Mouse (Mus musculus): ENCODE measurements around the gene Pdik1l. TPM values are rescaled to one million over a fixed set of nuclear protein-coding genes. Genes with fewer than 3 reads are reported as not detected.

Pdik1l gene
- total RNA-seq, 4 experiments from 2014 or later, result 14.1 to 20.7 (median 18.6) TPM

DNA sequence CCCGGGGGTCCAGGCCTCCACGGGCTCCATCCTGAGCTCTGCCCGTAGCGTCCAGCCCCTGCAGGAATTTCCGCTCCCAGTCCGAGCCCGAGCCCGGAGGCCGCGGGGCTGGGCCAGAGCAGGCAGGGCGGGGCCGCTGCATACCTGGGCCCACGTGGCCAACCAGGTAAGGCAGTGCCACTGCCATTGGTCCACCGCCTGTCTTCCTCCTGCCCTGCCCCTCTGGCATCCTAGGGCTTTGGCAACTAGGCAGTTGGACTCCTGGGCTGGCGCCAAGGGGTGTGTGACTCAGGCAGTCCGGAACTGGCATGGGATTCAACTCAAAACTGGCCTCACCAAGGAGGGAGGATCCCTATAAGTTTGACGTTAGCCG is 49.4 kb downstream of the Pdik1l start, which contains the start of gene Cnksr1:
Cnksr1 (minus strand) TSS at position 121 of the 373 bp plus-strand sequence.
- DNase-seq (ENCODE audit: low spot score in 2 of 2), result no peak

- DNase-seq (ENCODE audit: low spot score in 2 of 2), result no peak
Measured at GRCm38 (mm10) chr4:134237582-134238278, 50.0 kb downstream of the Pdik1l start.

DNA sequence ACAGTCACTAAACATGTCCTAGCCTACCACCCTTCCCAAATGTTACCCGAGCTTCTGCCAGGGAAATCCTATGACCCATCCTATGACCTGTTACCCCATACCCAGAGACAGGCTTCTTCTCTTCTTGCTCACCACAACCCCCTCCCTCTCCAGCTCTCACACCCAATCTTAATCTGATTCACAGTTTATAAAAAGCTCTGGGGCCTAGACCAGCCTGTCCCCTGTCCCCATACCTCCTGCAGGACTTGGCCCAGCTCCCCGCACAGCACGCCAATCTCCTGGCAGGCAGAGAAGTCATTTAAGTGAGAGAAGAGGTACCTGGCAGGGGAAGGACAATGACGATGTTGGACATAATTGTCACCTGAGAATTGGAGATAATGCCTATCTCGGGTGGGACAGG is 52.8 kb downstream of the Pdik1l start:
- DNase-seq (ENCODE audit: low spot score in 2 of 2), result no peak

- DNase-seq (ENCODE audit: low spot score in 2 of 2), result no peak
Measured at GRCm38 (mm10) chr4:134230431-134230830, 57.3 kb downstream of the Pdik1l start.

DNA sequence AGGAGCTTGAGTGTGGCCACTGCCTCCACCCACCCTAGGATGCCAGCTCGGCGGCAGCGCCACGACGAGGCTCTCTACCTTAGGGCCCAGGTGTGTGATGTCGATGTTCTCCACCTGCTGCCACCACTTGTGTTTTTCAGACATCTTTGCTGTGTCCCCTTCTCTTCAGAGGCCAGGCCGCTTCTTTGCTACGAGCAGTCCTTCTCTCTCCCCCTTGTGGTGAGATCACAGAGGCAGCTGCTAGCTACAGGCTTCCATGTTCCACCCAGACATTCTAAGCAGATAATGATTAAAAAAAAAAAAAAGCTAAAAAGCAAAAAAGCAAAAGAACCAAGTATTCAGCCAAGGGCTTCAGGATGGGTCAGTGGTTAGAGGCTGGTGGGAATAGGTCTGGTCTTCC is 60.5 kb downstream of the Pdik1l start, which contains the start of gene Catsper4:
Catsper4 (minus strand) TSS at position 190 of the 400 bp plus-strand sequence.
- no peak for DNase-seq (ENCODE audit: low spot score in 2 of 2)

Other genes with a start within 250 kb of the Pdik1l start
- not detected for gene Zfp683, start 234.1 kb downstream of the Pdik1l start, total RNA-seq (2022)
- 1 to 10 TPM in 3 of 4 experiments, under 1 TPM in 1; 0.54 to 6.4 (median 3.7) TPM for gene Crybg2, start 227.1 kb downstream of the Pdik1l start, total RNA-seq (2022)
- gene Cd52, start 192.8 kb downstream of the Pdik1l start, total RNA-seq (2022), result 10 to 100 TPM in 2 of 4 experiments, 1 to 10 TPM in 2; 1.2 to 52.4 (median 18.2) TPM
- gene Ubxn11, start 185.3 kb downstream of the Pdik1l start, total RNA-seq (2022), result 10 to 100 TPM; 34.7 to 39.5 (median 35.6) TPM
- 100 to 1,000 TPM; 185 to 289 (median 252) TPM for gene Sh3bgrl3, start 159.1 kb downstream of the Pdik1l start, total RNA-seq (2022)
- 10 to 100 TPM; 16.6 to 19.8 (median 18.6) TPM for gene Cep85, start 100.8 kb downstream of the Pdik1l start, total RNA-seq (2022)
- gene Gm7534, start 84.9 kb downstream of the Pdik1l start, total RNA-seq (2022), result not detected
- gene Catsper4, start 60.5 kb downstream of the Pdik1l start, total RNA-seq (2022), result under 1 TPM in 1 of 4 experiments, not detected in 3; 0.31 TPM
- under 1 TPM; 0.51 to 0.89 (median 0.79) TPM for gene Cnksr1, start 49.5 kb downstream of the Pdik1l start, total RNA-seq (2022)
- not detected for gene E130218I03Rik, start 44.2 kb downstream of the Pdik1l start, total RNA-seq (2022)
- gene Zfp593, start 42.3 kb downstream of the Pdik1l start, total RNA-seq (2022), result 10 to 100 TPM in 3 of 4 experiments, 1 to 10 TPM in 1; 9.7 to 11.6 (median 11.2) TPM
- gene Gm30191, start 41.0 kb downstream of the Pdik1l start, total RNA-seq (2022), result not detected
- 1 to 10 TPM; 3.3 to 4.8 (median 3.5) TPM for gene Grrp1, start 33.8 kb downstream of the Pdik1l start, total RNA-seq (2022)
- gene Trim63, start 27.2 kb upstream of the Pdik1l start, total RNA-seq (2022), result not detected
- gene Slc30a2, start 55.3 kb upstream of the Pdik1l start, total RNA-seq (2022), result under 1 TPM in 1 of 4 experiments, not detected in 3; 0.49 TPM
- gene Extl1, start 96.0 kb upstream of the Pdik1l start, total RNA-seq (2022), result 10 to 100 TPM; 36.5 to 47.8 (median 42.9) TPM
- 10 to 100 TPM in 1 of 4 experiments, 1 to 10 TPM in 3; 5.5 to 10.5 (median 8.5) TPM for gene Pafah2, start 108.4 kb upstream of the Pdik1l start, total RNA-seq (2022)
- 100 to 1,000 TPM; 367 to 422 (median 391) TPM for gene Stmn1, start 180.4 kb upstream of the Pdik1l start, total RNA-seq (2022)
- 10 to 100 TPM; 55.4 to 75.1 (median 63.4) TPM for gene Paqr7, start 208.8 kb upstream of the Pdik1l start, total RNA-seq (2022)
- under 1 TPM in 3 of 4 experiments, not detected in 1; 0.25 to 0.85 (median 0.33) TPM for gene Aunip, start 223.1 kb upstream of the Pdik1l start, total RNA-seq (2022)
- gene Mtfr1l, start 247.5 kb upstream of the Pdik1l start, total RNA-seq (2022), result 10 to 100 TPM; 65.9 to 74.2 (median 67.9) TPM

All from layer of hippocampus, adult 8-10 months (tissue).